Mouse (Mus musculus) liver, embryonic 13.5 days (tissue): ENCODE results near the gene Svs5. TPM values are rescaled to one million over a fixed set of nuclear protein-coding genes. Genes with fewer than 3 reads are reported as not detected.

ENCODE experiments used
- ATAC-seq: fragments of 200-750 bp; cut with Nextera tagmentation; 2 replicates; pipeline ENCODE4 v1.8.0; 2017; ENCODE audit warnings: low read depth, mild to moderate bottlenecking, moderate number of reproducible peaks, moderate library complexity
- DNase-seq: peaks from one replicate; pipeline ENCODE4 v3.0.0; 2022
- H3K27ac ChIP-seq: fragments of 300-500 bp; sonication (generic); 2 replicates; pipeline ENCODE4 v1.5.1; 2015; ENCODE audit warnings: moderate library complexity, mild to moderate bottlenecking, inconsistent platforms
- H3K27me3 ChIP-seq: fragments of 300-500 bp; sonication (generic); 2 replicates; pipeline ENCODE4 v1.6.1; 2015; ENCODE audit warnings: mild to moderate bottlenecking, inconsistent platforms
- H3K36me3 ChIP-seq: fragments of 300-500 bp; sonication (generic); 2 replicates; pipeline ENCODE4 v1.6.1; 2015; ENCODE audit warnings: mild to moderate bottlenecking, inconsistent platforms
- H3K4me1 ChIP-seq: fragments of 300-500 bp; sonication (generic); replicated peaks from 2 replicates; pipeline ENCODE4 v1.6.1; 2015; ENCODE audit warnings: inconsistent platforms
- H3K4me2 ChIP-seq: fragments of 300-500 bp; sonication (generic); 2 replicates; pipeline ENCODE4 v1.6.1; 2015; ENCODE audit warnings: inconsistent platforms, mild to moderate bottlenecking, moderate library complexity
- H3K4me3 ChIP-seq: fragments of 300-500 bp; sonication (generic); replicated peaks from 2 replicates; pipeline ENCODE4 v1.5.1; 2015; ENCODE audit warnings: mild to moderate bottlenecking, inconsistent platforms
- H3K9ac ChIP-seq: fragments of 300-500 bp; sonication (generic); 2 replicates; pipeline ENCODE4 v1.6.1; 2015; ENCODE audit warnings: mild to moderate bottlenecking, inconsistent platforms
- H3K9me3 ChIP-seq: fragments of 300-500 bp; sonication (generic); replicated peaks from 2 replicates; pipeline ENCODE4 v1.6.1; 2016; ENCODE audit warnings: inconsistent platforms
- WGBS: fragments of 180-500 bp; shearing (Covaris S2); methylation state at CpG from one replicate; pipeline ENCODE4 v1.1.7; 2015; ENCODE audit not compliant: insufficient replicate concordance; 5-methylcytosine and 5-hydroxymethylcytosine counted together
- polyA plus RNA-seq: library from polyadenylated mRNA; unstranded; fragments of >200 nt; fragmentation: Nextera tagmentation; extraction: Ambion mirVana; gene quantifications from 2 replicates; pipeline ENCODE4 v1.2.1, GENCODE M21; 2015

The Svs5 gene
- polyA plus RNA-seq, 1 experiment from 2014 or later: not detected

DNA sequence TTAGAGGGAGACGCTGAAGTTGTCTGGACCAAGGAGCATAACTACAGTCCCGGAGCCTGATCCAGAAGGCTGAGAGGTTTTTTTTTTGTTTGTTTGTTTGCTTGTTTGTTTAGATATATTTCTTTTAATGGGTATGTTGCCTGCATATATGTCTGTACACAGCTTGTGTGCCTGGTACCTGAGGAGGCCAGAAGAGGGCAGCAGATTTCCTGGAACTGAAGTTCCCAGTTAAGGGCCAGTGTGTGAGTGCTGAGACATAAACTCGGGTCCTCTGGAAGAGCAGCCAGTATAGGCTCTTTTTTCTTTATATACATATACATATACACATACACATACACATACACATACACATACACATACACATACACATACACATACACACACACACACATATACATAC is 25.8 kb downstream of the Svs5 start:
- Histone ChIP-seq H3K4me3 (no peak overlapping the region), H3K4me2 (no peak overlapping the region), H3K36me3 (no peaks in the 10 kb centered on the region), H3K27ac (no peak overlapping the region), H3K9me3 (no peaks in the 10 kb centered on the region), H3K9ac (no peak overlapping the region), H3K4me1 (no peaks in the 10 kb centered on the region), H3K27me3 (no peaks in the 10 kb centered on the region; the same call in 1 of the 2 replicates)
- ATAC-seq: no peak
- WGBS: 64% methylated on average over 3 of the region's 3 CpGs
- no peak for DNase-seq

DNA sequence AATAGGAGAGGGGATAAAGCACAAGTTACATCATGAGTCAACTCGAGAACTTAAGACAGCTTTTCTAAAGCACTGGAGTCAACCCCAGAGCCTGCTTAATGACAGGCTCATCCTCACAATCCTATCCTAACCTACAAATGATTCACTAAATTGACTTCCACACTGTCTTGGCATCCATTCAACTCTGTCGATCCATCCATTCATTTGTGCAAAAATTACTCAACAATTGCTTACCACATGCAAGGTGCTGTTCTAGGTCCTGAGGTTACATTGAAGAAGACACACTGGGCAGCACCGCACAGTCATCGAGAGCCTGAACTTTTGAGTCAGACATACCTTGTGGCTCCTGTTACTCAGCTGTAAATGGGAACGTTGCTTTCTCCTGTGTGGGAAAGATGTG is 26.5 kb downstream of the Svs5 start:
- Histone ChIP-seq H3K4me1 (no peaks in the 10 kb centered on the region), H3K9me3 (no peaks in the 10 kb centered on the region), H3K27ac (no peak overlapping the region), H3K4me3 (no peak overlapping the region), H3K27me3 (no peaks in the 10 kb centered on the region; the same call in 1 of the 2 replicates), H3K4me2 (no peak overlapping the region), H3K36me3 (no peaks in the 10 kb centered on the region), H3K9ac (no peak overlapping the region)
- no peak for DNase-seq
- no peak for ATAC-seq
- 63% methylated on average over 5 of the region's 5 CpGs for WGBS

DNA sequence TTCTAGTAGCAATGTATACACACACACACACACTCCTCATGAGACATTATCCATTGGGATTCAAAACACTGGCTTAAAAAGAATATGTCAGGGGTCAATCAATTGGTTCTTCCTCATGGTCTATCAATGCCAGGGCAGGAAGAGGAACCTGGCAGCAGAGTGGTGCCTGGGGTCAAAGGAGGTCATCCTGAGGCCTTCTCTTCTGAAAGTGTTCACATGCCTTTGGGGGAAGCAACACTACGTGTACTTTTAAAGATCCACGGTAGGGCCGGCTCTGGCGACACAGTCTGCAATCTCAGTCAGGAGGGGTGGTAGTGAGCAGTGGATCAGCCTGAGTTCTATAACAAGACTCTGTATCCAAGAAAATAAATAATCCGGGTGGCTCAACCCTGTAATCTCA is 27.1 kb downstream of the Svs5 start:
- no peak overlapping the region for H3K27ac ChIP-seq
- DNase-seq: no peak
- no peaks in the 10 kb centered on the region for H3K4me1 ChIP-seq
- 60% methylated on average over 5 of the region's 5 CpGs for WGBS
- no peak overlapping the region for H3K4me2 ChIP-seq
- no peak overlapping the region for H3K4me3 ChIP-seq
- H3K9ac ChIP-seq: no peak overlapping the region
- H3K36me3 ChIP-seq: no peaks in the 10 kb centered on the region
- no peaks in the 10 kb centered on the region for H3K9me3 ChIP-seq
- H3K27me3 ChIP-seq: no peaks in the 10 kb centered on the region; the same call in 1 of the 2 replicates
- no peak for ATAC-seq

DNA sequence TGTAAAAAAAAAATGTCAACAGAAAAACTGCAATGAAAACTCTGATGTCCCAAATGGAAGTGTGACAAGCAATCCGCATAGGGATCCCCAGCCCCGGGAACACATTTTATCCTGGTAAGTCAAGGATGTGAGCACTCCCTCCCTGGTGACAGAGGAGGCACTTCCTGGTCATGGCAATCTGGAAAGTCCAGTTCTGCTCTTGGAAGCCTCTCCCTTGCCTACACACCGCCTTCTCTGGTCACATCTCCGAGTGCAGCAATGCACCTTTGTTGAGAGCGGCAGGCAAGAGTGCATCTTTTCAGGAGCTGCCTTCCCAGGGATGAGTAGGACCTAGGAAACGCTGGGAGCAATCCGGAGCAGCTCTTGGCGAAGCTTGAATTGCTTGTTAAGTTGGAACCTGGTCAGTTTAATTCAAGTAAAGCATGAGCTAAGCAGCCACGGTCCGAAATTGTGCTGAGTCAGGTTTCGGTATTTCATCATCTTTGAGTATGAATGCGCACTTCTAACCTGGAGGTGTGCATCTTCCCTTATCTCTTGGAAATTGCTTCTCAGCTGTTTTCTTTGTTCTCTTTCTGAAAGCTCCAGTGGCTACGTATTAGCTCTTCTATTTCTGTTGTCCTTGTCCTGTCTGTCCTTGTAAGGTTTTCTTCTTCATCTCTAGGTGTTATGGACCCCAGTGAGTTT is 28.6 kb downstream of the Svs5 start:
- Histone ChIP-seq H3K9ac (no peak overlapping the region), H3K4me3 (no peak overlapping the region), H3K9me3 (no peaks in the 10 kb centered on the region), H3K36me3 (no peaks in the 10 kb centered on the region), H3K27me3 (no peaks in the 10 kb centered on the region; the same call in 1 of the 2 replicates), H3K4me2 (no peak overlapping the region), H3K4me1 (no peaks in the 10 kb centered on the region), H3K27ac (no peak overlapping the region)
- 22% methylated on average over 13 of the region's 13 CpGs for WGBS
- DNase-seq: no peak
- no peak for ATAC-seq

DNA sequence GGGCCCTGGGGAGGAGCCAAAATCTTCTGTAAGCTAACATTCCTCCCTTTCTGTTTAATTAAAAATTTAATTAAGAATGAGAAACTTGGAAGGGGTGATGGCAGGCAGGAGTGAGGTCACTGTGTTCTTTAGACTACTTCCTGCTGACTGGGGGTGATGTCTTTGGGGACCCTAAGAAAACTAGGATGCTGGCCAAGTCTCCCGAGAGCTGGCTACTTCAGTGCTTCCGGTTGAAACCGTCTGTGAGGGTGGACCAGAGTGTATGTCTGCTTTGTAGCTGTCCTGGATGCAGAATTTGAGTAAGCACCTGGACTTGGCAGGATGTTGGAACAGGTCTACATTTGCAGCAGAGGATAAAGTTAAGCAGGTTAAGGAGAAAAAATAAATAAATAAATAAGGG is 34.4 kb downstream of the Svs5 start:
- H3K9ac ChIP-seq: no peak overlapping the region
- no peak overlapping the region for H3K4me2 ChIP-seq
- no peak for DNase-seq
- no peaks in the 10 kb centered on the region for H3K4me1 ChIP-seq
- no peak for ATAC-seq
- 66% methylated on average over 3 of the region's 3 CpGs for WGBS
- no peak overlapping the region for H3K4me3 ChIP-seq
- no peak overlapping the region for H3K27ac ChIP-seq
- no peaks in the 10 kb centered on the region for H3K36me3 ChIP-seq
- no peaks in the 10 kb centered on the region for H3K9me3 ChIP-seq
- no peaks in the 10 kb centered on the region for H3K27me3 ChIP-seq

DNA sequence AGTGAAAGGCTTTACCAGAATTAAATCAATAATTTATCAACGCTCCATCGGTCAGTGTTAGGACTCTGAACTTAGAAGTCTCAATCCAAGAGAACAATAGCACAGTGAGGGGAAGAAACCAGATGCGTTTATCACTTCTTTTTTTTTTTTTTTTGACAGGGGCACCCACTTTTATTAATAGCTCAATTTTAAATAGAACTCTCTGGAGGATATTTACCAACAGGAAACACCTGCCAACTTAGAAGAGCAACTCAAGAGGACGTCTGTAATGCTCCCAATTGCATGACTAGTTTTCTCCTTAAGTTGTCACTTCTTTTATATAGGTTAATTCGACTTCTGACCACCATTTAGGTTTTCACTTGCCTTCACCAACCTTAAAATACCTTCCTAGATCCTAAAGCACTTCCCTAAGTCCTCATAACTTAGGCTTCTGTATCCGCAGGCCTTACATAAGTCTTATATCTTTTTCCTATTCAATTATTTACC is 36.1 kb downstream of the Svs5 start:
- no peaks in the 10 kb centered on the region for H3K36me3 ChIP-seq
- H3K27me3 ChIP-seq: no peaks in the 10 kb centered on the region
- no peak overlapping the region for H3K4me2 ChIP-seq
- H3K4me1 ChIP-seq: no peaks in the 10 kb centered on the region
- DNase-seq: no peak
- H3K27ac ChIP-seq: no peak overlapping the region
- H3K9me3 ChIP-seq: no peaks in the 10 kb centered on the region
- no peak overlapping the region for H3K9ac ChIP-seq
- no peak overlapping the region for H3K4me3 ChIP-seq
- 58% methylated on average over 6 of the region's 6 CpGs for WGBS
- no peak for ATAC-seq

DNA sequence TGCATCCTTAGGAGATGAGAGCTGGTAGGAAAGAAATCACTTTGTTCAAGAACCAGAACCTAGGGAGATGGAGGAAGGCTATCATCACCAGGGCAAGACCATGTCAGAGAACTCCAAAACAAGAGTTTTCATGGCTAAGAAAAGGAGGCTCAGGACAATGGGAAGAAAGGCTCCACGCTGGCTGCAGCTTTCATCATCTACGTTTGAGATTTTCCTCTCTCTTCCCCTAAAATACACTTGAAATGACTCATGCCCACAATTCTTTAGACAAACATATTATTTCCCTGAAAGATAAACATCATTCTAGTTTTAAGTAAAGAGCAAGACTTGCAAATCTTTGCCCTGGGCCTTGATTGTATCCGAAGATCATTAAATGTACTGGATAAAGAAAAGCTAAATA is 38.8 kb downstream of the Svs5 start:
- H3K4me1 ChIP-seq: no peaks in the 10 kb centered on the region
- H3K4me3 ChIP-seq: no peak overlapping the region
- no peaks in the 10 kb centered on the region for H3K9me3 ChIP-seq
- no peak overlapping the region for H3K9ac ChIP-seq
- 68% methylated on average over 3 of the region's 3 CpGs for WGBS
- no peak overlapping the region for H3K27ac ChIP-seq
- no peaks in the 10 kb centered on the region for H3K27me3 ChIP-seq
- no peak overlapping the region for H3K4me2 ChIP-seq
- DNase-seq: no peak
- H3K36me3 ChIP-seq: no peaks in the 10 kb centered on the region
- ATAC-seq: no peak

DNA sequence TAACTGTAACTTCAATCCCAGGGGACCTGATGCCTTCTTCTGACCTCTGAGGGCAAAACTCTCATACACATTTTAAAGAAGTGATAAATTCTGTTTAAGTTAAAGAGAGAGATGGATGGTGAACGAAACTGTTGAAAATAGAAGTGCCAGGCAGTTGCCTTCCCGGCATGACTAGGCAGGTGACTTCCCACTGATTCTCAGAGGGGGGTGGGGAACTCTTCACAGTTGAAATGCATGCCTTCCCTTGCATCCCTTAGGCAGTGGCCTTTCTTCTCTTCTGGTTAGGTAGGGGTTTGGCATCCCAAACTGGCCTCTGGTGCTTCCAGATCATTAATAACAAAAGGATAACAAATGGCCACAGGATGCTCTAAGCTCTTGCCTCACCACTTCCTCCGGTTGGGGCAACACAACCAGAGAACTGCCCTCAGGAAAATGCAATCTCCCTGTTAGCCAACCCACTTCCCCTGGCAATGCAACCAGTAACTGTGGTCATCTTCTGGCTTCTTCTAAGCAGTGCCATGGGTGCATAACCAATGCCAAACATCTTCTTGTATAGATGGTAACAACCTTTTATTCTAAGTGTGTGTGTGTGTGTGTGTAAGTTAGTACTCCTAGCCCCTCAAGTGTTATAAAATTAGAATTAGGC is 40.0 kb downstream of the Svs5 start:
- H3K36me3 ChIP-seq: no peaks in the 10 kb centered on the region
- ATAC-seq: no peak
- no peak overlapping the region for H3K27ac ChIP-seq
- H3K4me1 ChIP-seq: no peaks in the 10 kb centered on the region
- no peaks in the 10 kb centered on the region for H3K27me3 ChIP-seq
- H3K9ac ChIP-seq: no peak overlapping the region
- WGBS: 17% methylated on average over 3 of the region's 3 CpGs
- no peak overlapping the region for H3K4me2 ChIP-seq
- H3K4me3 ChIP-seq: no peak overlapping the region
- no peaks in the 10 kb centered on the region for H3K9me3 ChIP-seq
- no peak for DNase-seq

DNA sequence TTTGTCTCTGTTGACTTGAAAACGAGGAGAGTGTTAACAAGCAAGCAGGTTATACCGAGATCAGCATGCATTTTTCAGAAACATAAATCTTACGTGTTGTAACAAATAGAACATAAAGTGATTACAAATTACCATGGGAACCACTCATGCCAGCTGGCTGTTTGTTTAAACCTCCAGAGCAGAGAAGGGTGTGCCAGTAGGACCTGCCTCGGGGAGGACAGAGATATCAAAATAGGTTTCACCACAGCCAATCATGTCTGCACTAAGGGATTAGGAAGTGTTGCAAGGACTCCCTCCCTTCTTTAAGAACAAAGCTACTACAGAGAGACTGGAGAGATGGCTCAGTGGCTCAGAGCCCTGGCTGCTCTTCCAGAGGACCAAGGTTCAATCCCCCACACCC is 40.6 kb downstream of the Svs5 start:
- no peak for ATAC-seq
- 37% methylated on average over 4 of the region's 4 CpGs for WGBS
- Histone ChIP-seq H3K4me3 (no peak overlapping the region), H3K27me3 (no peaks in the 10 kb centered on the region), H3K9ac (no peak overlapping the region), H3K36me3 (no peaks in the 10 kb centered on the region), H3K9me3 (no peaks in the 10 kb centered on the region), H3K4me1 (no peaks in the 10 kb centered on the region), H3K27ac (no peak overlapping the region), H3K4me2 (no peak overlapping the region)
- DNase-seq: no peak

DNA sequence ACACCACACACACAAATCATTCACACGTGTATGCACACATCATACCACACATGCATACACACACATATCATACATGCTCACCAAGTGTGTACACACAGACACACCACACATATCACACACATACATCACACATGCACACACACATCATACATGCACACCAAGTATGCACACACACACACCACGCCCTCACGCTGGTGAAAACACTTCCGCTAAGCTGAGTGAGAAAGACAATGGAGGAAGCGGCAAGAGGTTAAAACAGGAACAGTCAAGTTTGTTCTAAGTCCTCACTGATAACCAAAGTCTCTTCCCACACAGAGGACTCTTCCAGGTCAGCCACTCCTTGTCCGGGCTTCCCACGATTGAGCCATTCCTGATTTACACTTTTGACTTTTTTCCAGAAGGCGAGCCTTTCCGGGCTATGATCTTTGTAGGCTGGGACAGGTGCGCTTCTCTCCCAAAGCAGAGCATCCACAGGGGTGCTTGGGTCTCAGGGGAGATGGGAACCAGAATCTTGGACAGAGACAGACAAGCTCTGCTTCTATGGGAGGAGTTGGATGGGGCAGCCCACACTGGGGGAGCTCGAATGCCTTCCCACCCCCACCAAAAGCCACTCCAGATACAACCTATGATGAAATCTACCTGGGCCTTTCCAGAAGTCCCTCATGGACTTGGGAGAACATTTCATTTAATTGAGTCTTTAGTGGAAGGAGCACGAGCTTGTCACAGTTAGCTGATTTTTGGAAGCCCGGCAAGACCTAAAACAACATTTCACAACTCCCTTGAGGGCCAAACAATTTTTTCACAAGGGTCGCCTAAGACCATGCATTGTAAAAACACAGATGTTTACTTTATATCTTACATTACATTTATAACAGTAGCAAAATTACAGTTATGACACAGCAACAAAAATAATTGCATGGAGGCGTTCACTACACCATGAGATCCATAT is 45.2 kb downstream of the Svs5 start:
- H3K4me1 ChIP-seq: no peaks in the 10 kb centered on the region
- no peak overlapping the region for H3K9ac ChIP-seq
- DNase-seq (no peak), ATAC-seq (no peak)
- no peak overlapping the region for H3K4me2 ChIP-seq
- H3K36me3 ChIP-seq: no peaks in the 10 kb centered on the region
- no peaks in the 10 kb centered on the region for H3K9me3 ChIP-seq
- no peak overlapping the region for H3K27ac ChIP-seq
- H3K4me3 ChIP-seq: no peak overlapping the region
- 69% methylated on average over 15 of the region's 15 CpGs for WGBS
- H3K27me3 ChIP-seq: no peaks in the 10 kb centered on the region

DNA sequence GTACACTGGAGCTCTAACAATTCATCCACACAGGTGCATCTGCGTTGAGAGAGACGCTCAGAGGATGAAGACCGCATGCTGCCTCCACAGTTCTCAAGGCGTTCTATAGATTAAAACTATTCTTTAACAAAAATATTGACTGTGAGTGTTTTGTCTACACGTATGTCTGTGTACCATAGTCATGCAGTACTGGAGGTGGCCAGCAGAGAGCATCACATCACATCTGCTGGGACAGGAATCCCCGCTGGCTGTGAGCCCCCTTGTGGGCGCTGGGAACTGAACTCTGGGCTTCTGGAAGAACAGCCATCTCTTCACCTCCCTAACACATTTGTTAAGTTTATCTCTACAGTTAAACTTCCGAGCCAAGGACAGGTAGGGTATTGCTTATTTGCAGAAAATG is 49.2 kb downstream of the Svs5 start:
- 65% methylated on average over 8 of the region's 8 CpGs for WGBS
- Histone ChIP-seq H3K9me3 (no peaks in the 10 kb centered on the region), H3K4me2 (no peak overlapping the region), H3K4me3 (no peak overlapping the region), H3K9ac (no peak overlapping the region), H3K27ac (no peak overlapping the region), H3K27me3 (0 out of 2 replicates have a peak, but pooled peaks cover 7% of the 10 kb centered on the region), H3K36me3 (no peaks in the 10 kb centered on the region), H3K4me1 (no peaks in the 10 kb centered on the region)
- ATAC-seq (no peak), DNase-seq (no peak)
